Mouse (Mus musculus) limb, embryonic 11.5 days (tissue): ENCODE results near the gene Hmgcr. TPM values are rescaled to one million over a fixed set of nuclear protein-coding genes. Genes with fewer than 3 reads are reported as not detected.
A peak's percentile ranks its signal among the peaks of the same experiment; 100 is the strongest.
"Not testable (repeated sequence)": the region's sequence is repeated elsewhere in the genome, so short reads cannot be mapped to it uniquely, and the experiment has no call there.

Source experiments
- ATAC-seq: fragments of 200-750 bp; cut with Nextera tagmentation; 2 replicates; pipeline ENCODE4 v1.8.0; 2017; ENCODE audit warnings: low read depth; ENCODE audit not compliant: insufficient number of reproducible peaks, low FRiP score, low TSS enrichment
- DNase-seq: peaks from one replicate; pipeline ENCODE4 v3.0.0-alpha.2; 2015; ENCODE audit warnings: low spot score
- H3K27ac ChIP-seq: fragments of 300-500 bp; sonication (generic); replicated peaks from 2 replicates; pipeline ENCODE4 v1.5.1; 2014; ENCODE audit warnings: low read depth, mild to moderate bottlenecking, low read length
- H3K27me3 ChIP-seq: fragments of 300-500 bp; sonication (generic); 2 replicates; pipeline ENCODE4 v1.6.1; 2014; ENCODE audit warnings: mild to moderate bottlenecking, low read length, mixed read lengths; ENCODE audit not compliant: control insufficient read depth, insufficient read depth
- H3K36me3 ChIP-seq: fragments of 300-500 bp; sonication (generic); 2 replicates; pipeline ENCODE4 v1.6.1; 2014; ENCODE audit warnings: mild to moderate bottlenecking, low read length, moderate library complexity, mixed read lengths; ENCODE audit not compliant: control insufficient read depth, insufficient read depth
- H3K4me1 ChIP-seq: fragments of 300-500 bp; sonication (generic); 2 replicates; pipeline ENCODE4 v1.6.1; 2014; ENCODE audit warnings: low read length, mixed read lengths; ENCODE audit not compliant: control insufficient read depth, insufficient read depth
- H3K4me2 ChIP-seq: fragments of 300-500 bp; sonication (generic); 2 replicates; pipeline ENCODE4 v1.6.1; 2014; ENCODE audit warnings: low read depth, mild to moderate bottlenecking, moderate library complexity; ENCODE audit not compliant: severe bottlenecking
- H3K4me3 ChIP-seq: fragments of 300-500 bp; sonication (generic); 2 replicates; pipeline ENCODE4 v1.5.1; 2014; ENCODE audit warnings: low read depth, low read length
- H3K9ac ChIP-seq: fragments of 300-500 bp; sonication (generic); 2 replicates; pipeline ENCODE4 v1.6.1; 2014; ENCODE audit warnings: mild to moderate bottlenecking, low read length
- H3K9me3 ChIP-seq: fragments of 300-500 bp; sonication (generic); 2 replicates; pipeline ENCODE4 v1.6.1; 2016; ENCODE audit warnings: low read length; ENCODE audit not compliant: control insufficient read depth
- WGBS: fragments of 180-500 bp; shearing (Covaris S2); extraction: QIAGEN DNeasy Blood & Tissue Kit; methylation state at CpG from one replicate; pipeline ENCODE4 v1.1.7; 2014; 5-methylcytosine and 5-hydroxymethylcytosine counted together
- polyA plus RNA-seq: library from polyadenylated mRNA; unstranded; fragments of >200 nt; fragmentation: Nextera tagmentation; extraction: Ambion mirVana; gene quantifications from 2 replicates; pipeline ENCODE4 v1.2.1, GENCODE M21; 2014

The Hmgcr gene
- polyA plus RNA-seq, 1 experiment from 2014 or later: 132 TPM

GRCm38 (mm10) chr13:96675756-96676155 is 5.0 kb upstream of the Hmgcr start:
- Histone ChIP-seq H3K9ac (no peak overlapping the region), H3K27ac (no peak overlapping the region), H3K9me3 (no peaks in the 10 kb centered on the region), H3K4me2 (no peak overlapping the region), H3K4me3 (no peak overlapping the region), H3K36me3 (no peaks in the 10 kb centered on the region), H3K27me3 (no peaks in the 10 kb centered on the region), H3K4me1 (peaks cover 4% of the 10 kb centered on the region)
- DNase-seq (no peak), ATAC-seq (no peak)
- 80% methylated on average over 6 of the region's 6 CpGs for WGBS

- no peak overlapping the region for H3K4me2 ChIP-seq
- H3K9me3 ChIP-seq: no peaks in the 10 kb centered on the region
- no peak overlapping the region for H3K9ac ChIP-seq
- ATAC-seq: no peak
- H3K4me3 ChIP-seq: no peak overlapping the region
- no peak overlapping the region for H3K27ac ChIP-seq
- DNase-seq: no peak
- no peaks in the 10 kb centered on the region for H3K36me3 ChIP-seq
- peaks cover 4% of the 10 kb centered on the region for H3K4me1 ChIP-seq
- no peaks in the 10 kb centered on the region for H3K27me3 ChIP-seq
- 87% methylated on average over 7 of the region's 7 CpGs for WGBS
Observed at GRCm38 (mm10) chr13:96673817-96674216, 3.1 kb upstream of the Hmgcr start.

- Histone ChIP-seq H3K9me3 (no peaks in the 10 kb centered on the region), H3K27me3 (no peaks in the 10 kb centered on the region), H3K4me1 (peaks cover 8% of the 10 kb centered on the region), H3K36me3 (no peaks in the 10 kb centered on the region), H3K4me3 (no peak overlapping the region), H3K9ac (no peak overlapping the region), H3K27ac (no peak overlapping the region), H3K4me2 (no peak overlapping the region)
- ATAC-seq (no peak), DNase-seq (no peak)
- WGBS: 84% methylated on average over 6 of the region's 6 CpGs
Observed at GRCm38 (mm10) chr13:96672276-96672675, 1.5 kb upstream of the Hmgcr start.

- H3K27ac ChIP-seq: no peak overlapping the region
- WGBS: 95% methylated on average over 5 of the region's 5 CpGs
Observed at GRCm38 (mm10) chr13:96671906-96672234, 1.1 kb upstream of the Hmgcr start.

GRCm38 (mm10) chr13:96671078-96671905 is 556 bp upstream of the Hmgcr start:
- DNase-seq: no peak
- WGBS: 16% methylated on average over 31 of the region's 31 CpGs
- peaks cover 8% of the 10 kb centered on the region for H3K4me1 ChIP-seq

More at GRCm38 (mm10) chr13:96671906-96672234, 1.1 kb upstream of the Hmgcr start:
- Histone ChIP-seq H3K4me3 (no peak overlapping the region), H3K27me3 (no peaks in the 10 kb centered on the region), H3K4me2 (no peak overlapping the region), H3K4me1 (peaks cover 8% of the 10 kb centered on the region), H3K9ac (no peak overlapping the region), H3K9me3 (no peaks in the 10 kb centered on the region), H3K36me3 (no peaks in the 10 kb centered on the region)
- DNase-seq (no peak), ATAC-seq (no peak)

DNA sequence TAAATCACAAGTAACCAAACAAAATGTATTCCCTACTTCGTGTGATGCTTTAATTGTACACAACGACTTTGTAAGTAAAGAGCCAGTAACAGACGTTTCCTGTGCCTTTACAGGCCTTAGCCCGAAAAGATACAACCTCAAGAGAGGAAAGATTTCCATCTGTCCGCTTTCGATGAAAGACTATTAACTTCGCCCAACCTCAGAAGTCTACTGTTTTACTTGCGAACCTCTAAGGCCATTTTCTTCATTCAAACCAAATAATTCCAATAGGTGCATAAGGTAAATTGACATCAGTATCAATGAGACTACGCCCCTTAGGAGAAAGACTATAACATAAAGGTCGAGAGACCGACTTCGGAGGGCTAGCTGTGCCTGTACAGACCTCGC is 724 bp downstream of the Hmgcr start:
- H3K27ac ChIP-seq: peak overlapping the region; percentile 68
- H3K27me3 ChIP-seq: no peaks in the 10 kb centered on the region
- peaks cover 8% of the 10 kb centered on the region for H3K4me1 ChIP-seq
- peak overlapping the region; percentile 59 for H3K4me3 ChIP-seq
- peak overlapping the region; percentile 52 for H3K4me2 ChIP-seq
- no peaks in the 10 kb centered on the region for H3K9me3 ChIP-seq
- peaks cover 4% of the 10 kb centered on the region for H3K36me3 ChIP-seq
- ATAC-seq: no peak
- no peak for DNase-seq
- 4% methylated on average over 13 of the region's 13 CpGs for WGBS
- peak overlapping the region; percentile 84 for H3K9ac ChIP-seq

More at GRCm38 (mm10) chr13:96671078-96671905, 556 bp upstream of the Hmgcr start:
- H3K9me3 ChIP-seq: no peaks in the 10 kb centered on the region
- H3K4me2 ChIP-seq: peak overlapping the region; percentile 55
- peak overlapping the region; percentile 59 for H3K4me3 ChIP-seq
- no peaks in the 10 kb centered on the region for H3K36me3 ChIP-seq
- H3K9ac ChIP-seq: peak overlapping the region; percentile 84
- H3K27ac ChIP-seq: peak overlapping the region; percentile 49
- no peaks in the 10 kb centered on the region for H3K27me3 ChIP-seq
- ATAC-seq: no peak

DNA sequence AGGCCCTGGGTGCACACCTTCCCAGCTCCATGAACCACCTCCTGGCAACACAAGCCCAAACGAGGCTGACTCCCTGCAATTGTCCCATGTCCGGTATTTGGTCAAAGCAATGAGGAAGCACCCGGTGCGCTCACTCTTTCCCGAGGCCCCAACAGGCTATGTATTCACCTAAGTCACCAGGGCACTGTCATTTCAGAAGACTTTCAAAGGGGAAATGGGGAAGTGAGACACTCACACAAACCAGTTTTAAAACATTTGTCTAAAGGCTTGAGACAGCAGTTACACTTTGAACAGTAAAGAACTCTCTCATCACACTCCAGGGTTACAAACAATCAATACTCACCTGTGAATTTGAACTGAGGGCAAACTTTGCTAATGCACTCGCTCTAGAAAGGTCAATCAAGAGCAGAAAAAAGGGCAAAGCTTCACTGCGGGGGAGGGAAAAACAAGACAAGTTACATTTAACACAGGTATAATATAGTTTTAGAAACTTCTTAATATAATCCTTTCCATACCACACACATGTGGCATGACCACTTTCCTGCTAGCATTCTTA is 6.2 kb downstream of the Hmgcr start:
- Histone ChIP-seq H3K36me3 (peaks cover 24% of the 10 kb centered on the region), H3K27me3 (no peaks in the 10 kb centered on the region), H3K4me1 (peaks cover 4% of the 10 kb centered on the region; the same call in 1 of the 2 replicates), H3K9me3 (no peaks in the 10 kb centered on the region), H3K4me2 (no peak overlapping the region), H3K4me3 (no peak overlapping the region), H3K27ac (no peak overlapping the region), H3K9ac (no peak overlapping the region)
- ATAC-seq (no peak), DNase-seq (no peak)
- 89% methylated on average over 7 of the region's 7 CpGs for WGBS

GRCm38 (mm10) chr13:96663120-96663519 is 7.6 kb downstream of the Hmgcr start:
- ATAC-seq: not testable (repeated sequence)
- WGBS: 95% methylated on average over 4 of the region's 4 CpGs

More at GRCm38 (mm10) chr13:96663120-96663519, 7.6 kb downstream of the Hmgcr start:
- H3K4me3 ChIP-seq, H3K27me3 ChIP-seq, H3K4me2 ChIP-seq, H3K4me1 ChIP-seq, H3K9ac ChIP-seq, H3K9me3 ChIP-seq, DNase-seq, H3K27ac ChIP-seq: not testable (repeated sequence)
- peaks cover 35% of the 10 kb centered on the region for H3K36me3 ChIP-seq
